Mouse (Mus musculus) spleen, adult 2 months (tissue): Measurements from ENCODE around the gene Opn5. TPM values are rescaled to one million over a fixed set of nuclear protein-coding genes. Genes with fewer than 3 reads are reported as not detected.
A peak's percentile ranks its signal among the peaks of the same experiment; 100 is the strongest.

Experiments used
- DNase-seq, 2 experiments: peaks; one replicate each; pipeline versions ENCODE4 v3.0.0 to v3.0.0-alpha.2; 2012 to 2021; ENCODE audit warnings: low spot score in 2 of 2, low read depth in 1 of 2
- H3K27ac ChIP-seq: fragments of 200-500 bp; 2 replicates; pipeline ENCODE4 v1.5.1; 2012; ENCODE audit warnings: low read length, inconsistent platforms; ENCODE audit not compliant: insufficient read depth
- H3K27me3 ChIP-seq: fragments of 200-500 bp; 2 replicates; pipeline ENCODE4 v1.6.1; 2012; ENCODE audit warnings: mild to moderate bottlenecking, moderate library complexity, low read length, inconsistent platforms; ENCODE audit not compliant: control insufficient read depth, insufficient read depth
- H3K36me3 ChIP-seq: fragments of 200-500 bp; 2 replicates; pipeline ENCODE4 v1.6.1; 2012; ENCODE audit warnings: mild to moderate bottlenecking, low read length, inconsistent platforms; ENCODE audit not compliant: control insufficient read depth, insufficient read depth
- H3K4me1 ChIP-seq: fragments of 200-500 bp; 2 replicates; pipeline ENCODE4 v1.6.1; 2011; ENCODE audit warnings: inconsistent platforms; ENCODE audit not compliant: control insufficient read depth, insufficient read depth, insufficient read length
- H3K4me3 ChIP-seq: fragments of 200-500 bp; 2 replicates; pipeline ENCODE4 v1.5.1; 2011; ENCODE audit warnings: mild to moderate bottlenecking, inconsistent platforms; ENCODE audit not compliant: insufficient read depth, insufficient read length; ENCODE audit errors: extremely low read depth
- CTCF ChIP-seq: fragments of 200-500 bp; IDR thresholded peaks from 2 replicates; pipeline ENCODE4 v1.5.1; 2011; ENCODE audit warnings: mild to moderate bottlenecking, inconsistent platforms; ENCODE audit not compliant: insufficient read depth, insufficient read length, insufficient replicate concordance; ENCODE audit errors: extremely low read depth
- POLR2A ChIP-seq: fragments of 200-500 bp; IDR thresholded peaks from 2 replicates; pipeline ENCODE4 v1.6.1; 2011; ENCODE audit warnings: low read depth, low read length, inconsistent platforms
- WGBS: fragments of 180-500 bp; shearing (Covaris S2); methylation state at CpG from one replicate; pipeline ENCODE4 v1.1.7; 2018; 5-methylcytosine and 5-hydroxymethylcytosine counted together
- polyA plus RNA-seq: library from polyadenylated mRNA; depleted of rRNA; stranded (reverse); fragments of >200 nt; gene quantifications from 2 replicates; pipeline ENCODE4 v1.2.3, GENCODE M21; 2012; rRNA removed

Gene Opn5
- polyA plus RNA-seq, result not detected in 2 replicates

DNA sequence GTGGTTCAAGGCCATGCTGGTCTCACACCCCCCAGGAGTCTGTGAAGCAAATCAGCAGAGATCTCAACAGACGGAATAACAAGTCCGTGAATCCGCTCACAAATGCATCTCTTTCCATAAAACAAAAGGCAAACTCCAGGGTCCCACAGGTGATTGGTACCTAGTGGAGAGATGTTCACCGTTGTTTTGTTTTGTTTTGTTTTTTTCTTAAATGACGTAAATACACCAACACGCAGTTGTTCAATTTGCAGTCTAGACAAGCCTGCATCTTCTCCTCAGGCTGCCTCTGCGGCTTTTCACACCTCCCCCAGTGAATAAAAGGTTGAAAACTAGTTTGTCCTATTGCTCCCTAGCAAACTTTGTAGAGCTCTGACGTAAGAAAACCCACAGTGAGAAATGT lies at the start of gene Opn5:
Gene Opn5 (minus strand): TSS at position 101 of the 400 bp plus-strand sequence.
- TF ChIP-seq CTCF, result no peak
- no peak within 1 kb of the TSS for H3K4me3 ChIP-seq
- H3K36me3 ChIP-seq, result no peaks in the 10 kb centered on the region
- no peaks in the 10 kb centered on the region for H3K27me3 ChIP-seq
- no peaks in the 10 kb centered on the region for H3K4me1 ChIP-seq
- DNase-seq, result no peak
- WGBS, result 85% methylated on average over 8 of the region's 8 CpGs
- no peak within 1 kb of the TSS for H3K27ac ChIP-seq

DNA sequence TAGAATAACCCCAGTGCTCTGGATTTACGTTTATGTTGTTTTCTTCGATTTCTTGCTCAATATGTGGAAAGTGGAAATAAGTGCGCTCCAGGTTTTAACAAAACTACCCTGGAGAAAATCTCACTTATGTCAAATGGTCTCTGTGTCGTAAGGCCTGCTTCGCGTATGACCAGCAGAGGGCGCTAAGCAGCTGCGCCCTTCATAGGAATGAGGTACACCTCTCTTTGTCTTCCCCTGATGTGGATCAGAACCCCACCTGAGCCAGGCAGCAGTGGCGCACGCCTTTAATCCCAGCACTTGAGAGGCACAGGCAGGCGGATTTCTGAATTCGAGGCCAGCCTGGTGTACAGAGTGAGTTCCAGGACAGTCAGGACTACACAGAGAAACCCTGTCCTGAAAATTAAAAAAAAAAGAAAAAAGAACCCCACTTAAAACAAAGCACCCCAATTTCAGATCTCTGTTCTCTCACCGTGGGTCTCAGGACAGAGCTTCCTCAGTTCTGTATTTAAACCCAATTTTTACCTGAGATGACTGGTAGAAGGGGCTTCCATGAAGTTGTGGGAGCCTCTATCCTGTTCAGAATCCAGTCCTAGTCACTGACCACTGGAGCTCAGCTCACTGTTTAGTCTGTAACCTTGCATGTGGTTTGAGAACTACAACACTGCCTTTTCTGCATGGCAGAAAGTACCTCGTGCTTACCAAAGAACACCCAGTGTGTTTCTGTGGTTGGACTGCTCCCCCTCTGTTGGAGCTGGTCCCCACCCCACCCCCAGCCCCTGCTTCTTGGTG lies 47.6 kb upstream of the Opn5 start:
- 24% methylated on average over 14 of the region's 14 CpGs for WGBS
- no peaks in the 10 kb centered on the region for H3K36me3 ChIP-seq
- no peaks in the 10 kb centered on the region for H3K27me3 ChIP-seq
- H3K4me1 ChIP-seq, result no peaks in the 10 kb centered on the region
- no peak for DNase-seq
- TF ChIP-seq CTCF, result peak; percentile 41; the same call in 1 of the 2 replicates
- TF ChIP-seq POLR2A, result no peak
- H3K4me3 ChIP-seq, result no peak overlapping the region
- H3K27ac ChIP-seq, result no peak overlapping the region

DNA sequence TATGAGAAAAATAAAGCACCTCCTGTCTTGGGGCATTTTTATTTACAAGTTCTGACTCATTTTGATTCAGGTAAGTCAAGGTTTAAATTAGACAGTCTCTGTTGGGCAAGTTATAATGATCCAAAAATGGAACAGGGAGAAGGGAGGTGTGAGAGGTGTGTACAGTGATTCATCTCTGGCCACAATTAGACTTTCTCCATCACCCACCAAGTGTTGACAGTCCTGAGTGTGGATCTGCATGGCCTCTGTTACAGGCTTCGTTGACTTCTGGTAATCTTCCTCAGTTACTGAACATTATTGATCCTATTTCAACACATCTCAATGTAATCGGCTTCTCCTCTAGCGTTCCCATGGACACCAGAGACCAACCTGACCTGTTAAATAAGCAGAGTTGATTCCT lies 32.2 kb upstream of the Opn5 start:
- 84% methylated on average over 3 of the region's 3 CpGs for WGBS
- Histone ChIP-seq H3K27me3 (no peaks in the 10 kb centered on the region), H3K36me3 (no peaks in the 10 kb centered on the region), H3K4me1 (no peaks in the 10 kb centered on the region), H3K4me3 (no peak overlapping the region), H3K27ac (no peak overlapping the region)
- DNase-seq, result no peak
- TF ChIP-seq CTCF (no peak), POLR2A (no peak)

DNA sequence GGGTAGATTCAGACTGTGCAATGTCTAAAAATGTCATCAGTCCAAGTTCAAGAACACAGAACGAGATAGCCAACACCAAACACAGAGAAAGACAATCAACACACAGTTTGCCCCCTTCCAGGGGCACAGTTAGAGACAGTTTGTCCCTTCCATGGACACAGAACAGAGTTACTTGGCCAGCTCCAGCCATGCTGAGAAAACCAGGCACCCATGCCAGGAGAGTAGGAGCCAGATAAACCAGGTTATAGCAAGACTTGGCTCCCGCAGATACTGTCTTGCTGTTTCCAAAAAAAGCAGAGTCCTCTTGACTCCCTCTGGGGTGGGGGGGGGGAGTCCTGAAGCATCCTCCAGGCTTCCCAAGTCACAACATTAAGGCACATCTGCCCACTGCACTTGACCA lies 19.0 kb upstream of the Opn5 start:
- H3K4me1 ChIP-seq, result no peaks in the 10 kb centered on the region
- no peaks in the 10 kb centered on the region for H3K36me3 ChIP-seq
- no peaks in the 10 kb centered on the region for H3K27me3 ChIP-seq
- 81% methylated on average over 2 of the region's 2 CpGs for WGBS
- TF ChIP-seq POLR2A (no peak), CTCF (no peak)
- no peak overlapping the region for H3K4me3 ChIP-seq
- DNase-seq, result no peak
- no peak overlapping the region for H3K27ac ChIP-seq

DNA sequence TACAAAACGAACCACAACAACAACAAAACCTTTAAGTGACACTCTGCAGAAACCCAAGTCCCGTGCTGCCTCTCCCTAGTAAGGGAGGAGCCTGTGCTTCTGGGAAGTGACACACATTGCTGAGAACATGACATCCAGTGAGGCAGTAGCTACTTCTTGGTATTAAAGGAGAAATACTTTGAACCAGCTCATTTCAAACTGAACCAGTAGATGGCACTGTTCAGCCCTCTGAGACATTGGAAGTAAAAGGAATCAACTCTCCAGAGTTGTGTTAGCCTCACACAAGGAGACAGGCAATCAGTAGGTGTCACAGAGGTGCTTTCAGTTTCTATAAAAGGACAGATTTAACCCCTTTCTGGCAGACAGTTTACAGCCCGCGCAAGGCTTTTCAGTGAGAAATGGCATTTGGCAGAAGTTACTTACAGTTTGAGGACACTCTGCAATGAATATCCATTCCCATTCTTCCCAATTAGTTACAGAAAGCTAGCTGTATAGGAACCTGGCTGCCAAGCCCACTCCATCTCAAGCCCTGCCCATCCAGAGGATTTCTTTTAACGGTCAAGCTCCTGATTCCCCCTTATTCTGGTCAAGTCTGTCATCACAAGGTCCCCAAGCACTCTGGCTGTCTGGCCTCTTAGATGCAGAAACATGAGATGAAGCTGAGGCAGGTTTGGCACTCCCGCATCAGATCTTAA lies 2.0 kb upstream of the Opn5 start:
- WGBS, result 35% methylated on average over 6 of the region's 6 CpGs
- Histone ChIP-seq H3K36me3 (no peaks in the 10 kb centered on the region), H3K4me1 (no peaks in the 10 kb centered on the region), H3K27me3 (no peaks in the 10 kb centered on the region), H3K27ac (no peak overlapping the region), H3K4me3 (no peak overlapping the region)
- TF ChIP-seq POLR2A (no peak), CTCF (no peak)
- DNase-seq, result no peak

DNA sequence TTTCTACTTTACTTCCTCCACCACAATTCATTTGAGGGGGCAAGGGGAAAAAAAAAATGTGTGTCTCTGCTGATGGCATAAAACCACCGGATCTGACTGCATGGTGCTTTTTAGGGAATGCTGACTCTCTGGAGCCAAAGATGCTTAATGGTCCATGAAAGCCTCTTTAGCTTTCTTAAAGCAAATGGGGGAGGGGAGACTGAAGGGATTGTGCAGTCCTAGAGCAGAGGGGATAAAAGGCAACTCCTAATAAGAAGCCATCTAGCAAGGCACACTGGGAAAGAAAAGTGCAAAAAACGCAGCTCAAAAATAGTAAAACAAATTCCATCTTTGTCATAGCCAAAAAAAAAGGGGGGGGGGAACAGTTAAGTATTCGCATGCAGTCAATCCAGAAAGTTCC lies 2.9 kb downstream of the Opn5 start:
- no peaks in the 10 kb centered on the region for H3K27me3 ChIP-seq
- no peaks in the 10 kb centered on the region for H3K4me1 ChIP-seq
- H3K27ac ChIP-seq, result no peak overlapping the region
- H3K36me3 ChIP-seq, result no peaks in the 10 kb centered on the region
- no peak for TF ChIP-seq POLR2A
- no peak for TF ChIP-seq CTCF
- H3K4me3 ChIP-seq, result no peak overlapping the region
- WGBS, result 66% methylated on average over 3 of the region's 3 CpGs
- no peak for DNase-seq
